Mouse (Mus musculus) heart, embryonic 14.5 days (tissue): ENCODE data around the gene 4930470P17Rik. TPM values are rescaled to one million over a fixed set of nuclear protein-coding genes. Genes with fewer than 3 reads are reported as not detected.
"Not testable (repeated sequence)": the region's sequence is repeated elsewhere in the genome, so short reads cannot be mapped to it uniquely, and the experiment has no call there.

Source experiments
- ATAC-seq: fragments of 200-750 bp; cut with Nextera tagmentation; 2 replicates; pipeline ENCODE4 v1.8.0; 2017; ENCODE audit warnings: low read depth, moderate TSS enrichment; ENCODE audit not compliant: insufficient number of reproducible peaks, insufficient read depth, low FRiP score
- H3K27ac ChIP-seq, 2 experiments: fragments of 200-500 bp in 1 of 2; fragments of 300-500 bp in 1 of 2; sonication (generic) in 1 of 2; replicated peaks in 1 of 2; 2 replicates each; pipeline ENCODE4 v1.5.1; 2012 to 2014; ENCODE audit warnings: low read depth in 2 of 2, low read length in 2 of 2, control low read depth in 1 of 2, mild to moderate bottlenecking in 1 of 2, mixed read lengths in 1 of 2; ENCODE audit not compliant: control insufficient read depth in 1 of 2, insufficient read depth in 1 of 2
- H3K27me3 ChIP-seq: fragments of 300-500 bp; sonication (generic); 2 replicates; pipeline ENCODE4 v1.6.1; 2014; ENCODE audit warnings: mild to moderate bottlenecking, low read length, control low read depth; ENCODE audit not compliant: control insufficient read depth, insufficient read depth
- H3K36me3 ChIP-seq: fragments of 300-500 bp; sonication (generic); 2 replicates; pipeline ENCODE4 v1.6.1; 2014; ENCODE audit warnings: mild to moderate bottlenecking, control low read depth, low read length, mixed read lengths; ENCODE audit not compliant: control insufficient read depth, insufficient read depth
- H3K4me1 ChIP-seq, 2 experiments: fragments of 200-500 bp in 1 of 2; fragments of 300-500 bp in 1 of 2; sonication (generic) in 1 of 2; 2 replicates each; pipeline ENCODE4 v1.6.1; 2012 to 2014; ENCODE audit warnings: low read length in 2 of 2, control low read depth in 1 of 2, mixed read lengths in 1 of 2; ENCODE audit not compliant: control insufficient read depth in 2 of 2, insufficient read depth in 2 of 2
- H3K4me2 ChIP-seq: fragments of 300-500 bp; sonication (generic); 2 replicates; pipeline ENCODE4 v1.6.1; 2014; ENCODE audit warnings: mild to moderate bottlenecking, low read length
- H3K4me3 ChIP-seq, 2 experiments: fragments of 200-500 bp in 1 of 2; fragments of 300-500 bp in 1 of 2; sonication (generic) in 1 of 2; 2 replicates each; pipeline ENCODE4 v1.5.1; 2012 to 2014; ENCODE audit warnings: low read length in 2 of 2, mild to moderate bottlenecking in 2 of 2, control low read depth in 1 of 2, low read depth in 1 of 2, moderate library complexity in 1 of 2; ENCODE audit not compliant: control insufficient read depth in 1 of 2, insufficient read depth in 1 of 2
- H3K9ac ChIP-seq: fragments of 300-500 bp; sonication (generic); 2 replicates; pipeline ENCODE4 v1.6.1; 2014; ENCODE audit warnings: mild to moderate bottlenecking, low read length
- H3K9me3 ChIP-seq: fragments of 300-500 bp; sonication (generic); 2 replicates; pipeline ENCODE4 v1.6.1; 2016; ENCODE audit warnings: low read length, control low read depth; ENCODE audit not compliant: control insufficient read depth
- WGBS: fragments of 180-500 bp; shearing (Covaris S2); extraction: QIAGEN DNeasy Blood & Tissue Kit; methylation state at CpG from one replicate; pipeline ENCODE4 v1.1.7; 2014; 5-methylcytosine and 5-hydroxymethylcytosine counted together
- polyA plus RNA-seq: library from polyadenylated mRNA; unstranded; fragments of >200 nt; fragmentation: Nextera tagmentation; extraction: Ambion mirVana; gene quantifications from 2 replicates; pipeline ENCODE4 v1.2.1, GENCODE M21; 2014

The 4930470P17Rik gene
- polyA plus RNA-seq, 1 experiment from 2014 or later, result not detected

DNA sequence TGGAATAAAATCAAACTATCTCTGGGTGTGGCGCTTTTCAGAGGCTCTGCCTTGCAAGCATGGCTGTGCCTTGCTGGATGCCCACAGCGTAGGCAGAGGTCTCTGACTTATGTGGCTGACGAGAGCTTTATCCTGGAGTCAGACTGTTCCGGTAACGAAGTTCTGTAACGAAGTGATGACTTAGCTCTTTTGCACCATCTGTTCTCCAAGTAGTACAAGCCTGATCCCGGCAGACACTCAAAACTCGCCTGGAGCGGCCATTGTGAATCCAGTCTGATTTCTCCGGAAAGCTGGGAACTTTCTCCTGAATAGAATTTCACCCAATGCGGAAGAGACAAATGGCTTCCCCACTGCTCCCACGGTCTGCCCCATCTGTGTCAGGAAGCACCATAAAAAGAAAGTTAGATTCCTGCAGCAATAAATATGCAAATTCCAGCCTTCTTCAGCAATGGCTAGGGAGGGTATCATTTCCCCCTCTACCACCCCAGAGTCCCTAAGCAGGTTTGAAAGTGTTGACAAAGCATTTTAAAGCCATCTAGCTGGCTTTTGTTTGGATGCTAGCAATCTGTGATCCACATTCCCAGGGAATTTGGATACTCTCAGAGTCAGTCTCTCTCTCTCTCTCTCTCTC lies 17.2 kb upstream of the 4930470P17Rik start:
- Histone ChIP-seq H3K4me3 (no peak overlapping the region), H3K9ac (no peak overlapping the region), H3K4me2 (no peak overlapping the region), H3K9me3 (no peaks in the 10 kb centered on the region), H3K36me3 (no peaks in the 10 kb centered on the region), H3K27ac (no peak overlapping the region), H3K27me3 (no peaks in the 10 kb centered on the region), H3K4me1 (no peaks in the 10 kb centered on the region)
- no peak for ATAC-seq
- WGBS, result 73% methylated on average over 12 of the region's 12 CpGs

GRCm38 (mm10) chr2:170611794-170612193 lies 10.0 kb upstream of the 4930470P17Rik start:
- not testable (repeated sequence) for H3K27ac ChIP-seq, H3K4me3 ChIP-seq, H3K9me3 ChIP-seq, H3K36me3 ChIP-seq, H3K4me2 ChIP-seq, H3K27me3 ChIP-seq, H3K4me1 ChIP-seq, ATAC-seq, H3K9ac ChIP-seq
- 76% methylated on average over 5 of the region's 5 CpGs for WGBS

GRCm38 (mm10) chr2:170601171-170601570 lies 646 bp downstream of the 4930470P17Rik start:
- H3K9ac ChIP-seq, result no peak overlapping the region
- no peaks in the 10 kb centered on the region for H3K4me1 ChIP-seq
- H3K27me3 ChIP-seq, result no peaks in the 10 kb centered on the region
- no peaks in the 10 kb centered on the region for H3K9me3 ChIP-seq
- no peak overlapping the region for H3K27ac ChIP-seq
- no peak overlapping the region for H3K4me2 ChIP-seq
- H3K4me3 ChIP-seq, result no peak overlapping the region
- ATAC-seq, result no peak
- WGBS, result 78% methylated on average over 5 of the region's 5 CpGs
- no peaks in the 10 kb centered on the region for H3K36me3 ChIP-seq

- Histone ChIP-seq H3K9me3 (no peaks in the 10 kb centered on the region), H3K9ac (no peak overlapping the region), H3K27ac (no peak overlapping the region), H3K4me2 (no peak overlapping the region), H3K36me3 (no peaks in the 10 kb centered on the region), H3K27me3 (no peaks in the 10 kb centered on the region), H3K4me3 (no peak overlapping the region), H3K4me1 (no peaks in the 10 kb centered on the region)
- no peak for ATAC-seq
- 10% methylated on average over 2 of the region's 2 CpGs for WGBS
These were observed 4.2 kb downstream of the 4930470P17Rik start for GRCm38 (mm10) chr2:170597586-170597985.

GRCm38 (mm10) chr2:170596726-170597125 lies 5.1 kb downstream of the 4930470P17Rik start:
- no peak overlapping the region for H3K4me2 ChIP-seq
- WGBS, result 0% methylated on average over 1 of the region's 1 CpGs
- no peak overlapping the region for H3K4me3 ChIP-seq
- H3K27ac ChIP-seq, result no peak overlapping the region
- no peaks in the 10 kb centered on the region for H3K36me3 ChIP-seq
- H3K9ac ChIP-seq, result no peak overlapping the region
- no peaks in the 10 kb centered on the region for H3K27me3 ChIP-seq
- ATAC-seq, result no peak
- no peaks in the 10 kb centered on the region for H3K9me3 ChIP-seq
- H3K4me1 ChIP-seq, result no peaks in the 10 kb centered on the region

GRCm38 (mm10) chr2:170592161-170592560 lies 9.7 kb downstream of the 4930470P17Rik start:
- no peak overlapping the region for H3K4me3 ChIP-seq
- H3K4me2 ChIP-seq, result no peak overlapping the region
- no peak overlapping the region for H3K27ac ChIP-seq
- no peaks in the 10 kb centered on the region for H3K9me3 ChIP-seq
- WGBS, result 81% methylated on average over 6 of the region's 6 CpGs
- peaks cover 0 to 6% of the 10 kb centered on the region in 2 experiments; a peak in 1 of 4 replicates for H3K4me1 ChIP-seq
- no peaks in the 10 kb centered on the region for H3K27me3 ChIP-seq
- no peak for ATAC-seq
- no peak overlapping the region for H3K9ac ChIP-seq
- no peaks in the 10 kb centered on the region for H3K36me3 ChIP-seq

DNA sequence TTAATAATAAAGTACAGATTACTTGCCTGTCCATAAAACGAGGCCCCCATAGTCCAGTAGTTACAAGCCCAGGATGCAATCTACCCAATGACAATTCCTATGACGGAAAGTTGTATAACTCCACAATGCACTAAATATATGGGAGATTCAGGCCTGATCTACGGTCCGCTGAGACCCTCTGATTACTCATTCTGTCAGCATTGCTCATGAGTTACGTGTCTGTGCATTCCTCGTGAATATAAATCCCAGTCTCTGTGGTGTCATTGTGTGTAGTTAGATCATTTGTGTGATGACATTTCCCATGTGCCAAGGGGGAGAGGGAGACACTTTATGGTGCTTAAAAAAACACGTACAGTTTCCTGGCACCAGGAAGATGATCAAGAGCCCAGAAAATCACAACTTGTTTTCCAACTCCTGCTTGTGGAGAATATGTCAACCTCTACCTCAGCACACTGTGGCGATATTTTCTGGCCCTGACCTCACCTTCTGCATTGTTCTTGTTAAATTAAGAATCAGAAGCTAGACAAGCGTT lies 13.4 kb downstream of the 4930470P17Rik start:
- Histone ChIP-seq H3K27me3 (peaks cover 4% of the 10 kb centered on the region), H3K9me3 (no peaks in the 10 kb centered on the region), H3K9ac (no peak overlapping the region), H3K27ac (no peak overlapping the region), H3K4me2 (no peak overlapping the region), H3K4me1 (peaks cover 0 to 6% of the 10 kb centered on the region in 2 experiments; a peak in 1 of 4 replicates), H3K36me3 (no peaks in the 10 kb centered on the region), H3K4me3 (no peak overlapping the region)
- no peak for ATAC-seq
- WGBS, result 53% methylated on average over 9 of the region's 9 CpGs

DNA sequence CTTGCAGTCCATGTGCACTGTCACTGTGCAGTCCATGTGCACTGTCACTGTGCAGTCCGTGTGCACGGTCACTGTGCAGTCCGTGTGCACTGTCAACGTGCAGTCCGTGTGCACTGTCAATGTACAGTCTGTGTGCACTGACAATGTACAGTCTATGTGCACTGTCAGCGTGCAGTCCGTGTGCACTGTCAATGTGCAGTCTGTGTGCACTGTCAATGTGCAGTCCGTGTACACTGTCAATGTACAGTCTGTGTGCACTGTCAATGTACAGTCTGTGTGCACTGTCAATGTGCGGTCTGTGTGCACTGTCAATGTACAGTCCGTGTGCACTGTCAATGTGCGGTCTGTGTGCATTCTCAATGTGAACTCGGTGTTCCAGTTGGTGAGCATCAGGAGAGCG lies 17.1 kb downstream of the 4930470P17Rik start:
- Histone ChIP-seq H3K9me3 (no peaks in the 10 kb centered on the region), H3K4me3 (no peak overlapping the region), H3K4me1 (peaks cover 0 to 6% of the 10 kb centered on the region in 2 experiments; a peak in 1 of 4 replicates), H3K4me2 (no peak overlapping the region), H3K27me3 (peaks cover 4% of the 10 kb centered on the region), H3K9ac (no peak overlapping the region), H3K36me3 (no peaks in the 10 kb centered on the region), H3K27ac (no peak overlapping the region)
- WGBS, result 92% methylated on average over 13 of the region's 13 CpGs
- no peak for ATAC-seq
